38 mouse cellular contexts compared by ENCODE assay signal in genomic region chr5:138804286-138804685, GRCm38 (mm10). TPM values are rescaled to one million over a fixed set of nuclear protein-coding genes. Genes with fewer than 3 reads are reported as not detected.
DNase-seq lines count a peak whose midpoint lies in the region; ATAC-seq and TF ChIP-seq lines count a peak whose summit lies in the region.
"Had no signal": no experiment of that assay in that cellular context is flagged by ENCODE, and none has a peak within 500 bp of the region (broad histone marks: within the 10 kb centered on the region; RNA-seq: fewer than 3 reads in every experiment).

No protein-coding gene starts in this region.

- H3K4me2 ChIP-seq in hindbrain, postnatal 0 days (ENCODE audit: low read depth, low read length) = no peak overlapping the region
- H3K4me2 ChIP-seq: embryonic facial prominence, embryonic 13.5 days; intestine, embryonic 15.5 days; limb, embryonic 12.5 days; liver, embryonic 15.5 days; lung, embryonic 14.5 days; neural tube, embryonic 12.5 days had no signal

- 71% methylated on average over 5 of the region's 5 CpGs for WGBS in hindbrain, postnatal 0 days
- WGBS in hindbrain, embryonic 10.5 days = 93% methylated on average over 5 of the region's 5 CpGs

- H3K4me1 ChIP-seq in hindbrain, postnatal 0 days (ENCODE audit: insufficient read depth, low read length) = no peaks in the 10 kb centered on the region
- H3K4me1 ChIP-seq in hindbrain, embryonic 10.5 days (replicated peaks) = peaks cover 6% of the 10 kb centered on the region; the same call in 1 of the 2 replicates
- H3K4me1 ChIP-seq: intestine, embryonic 15.5 days; liver, embryonic 15.5 days; midbrain, embryonic 10.5 days; neural tube, embryonic 12.5 days had no signal

- H3K36me3 ChIP-seq in hindbrain, postnatal 0 days (ENCODE audit: insufficient read depth, low read length) = peaks cover 28% of the 10 kb centered on the region; the same call in 1 of the 2 replicates
- peaks cover 42% of the 10 kb centered on the region for H3K36me3 ChIP-seq in hindbrain, embryonic 10.5 days
- H3K36me3 ChIP-seq: embryonic facial prominence, embryonic 13.5 days; intestine, embryonic 15.5 days; limb, embryonic 12.5 days had no signal

- H3K9ac ChIP-seq in hindbrain, postnatal 0 days (replicated peaks; ENCODE audit: low read length) = no peak overlapping the region
- H3K9ac ChIP-seq: embryonic facial prominence, embryonic 13.5 days; intestine, embryonic 15.5 days; limb, embryonic 12.5 days; liver, embryonic 15.5 days; lung, embryonic 14.5 days; neural tube, embryonic 12.5 days had no signal

- no peak overlapping the region for H3K27ac ChIP-seq in hindbrain, postnatal 0 days
- H3K27ac ChIP-seq in hindbrain, embryonic 10.5 days = no peak overlapping the region
- H3K27ac ChIP-seq: embryonic facial prominence, embryonic 13.5 days; intestine, embryonic 15.5 days; kidney, postnatal 0 days; limb, embryonic 12.5 days; liver, embryonic 15.5 days; midbrain, embryonic 10.5 days; neural tube, embryonic 12.5 days; stomach, postnatal 0 days had no signal

- no peak for TF ChIP-seq POLR2A in brain, embryonic 14.5 days (IDR thresholded peaks at IDR 0.05; ENCODE audit: borderline replicate concordance, extremely low read depth, insufficient read depth, insufficient read length, poor library complexity, severe bottlenecking)

- TF ChIP-seq CTCF in hindbrain, postnatal 0 days (IDR thresholded peaks at IDR 0.05; ENCODE audit: low read depth) = no peak
- no peak for TF ChIP-seq CTCF in brain, embryonic 14.5 days (IDR thresholded peaks at IDR 0.05; ENCODE audit: borderline replicate concordance, extremely low read depth, insufficient read depth, insufficient read length)

- no peaks in the 10 kb centered on the region for H3K27me3 ChIP-seq in hindbrain, postnatal 0 days (ENCODE audit: insufficient read depth, low read length)
- H3K27me3 ChIP-seq in hindbrain, embryonic 10.5 days (ENCODE audit: insufficient read depth, poor library complexity, severe bottlenecking) = no peaks in the 10 kb centered on the region
- H3K27me3 ChIP-seq: embryonic facial prominence, embryonic 13.5 days; intestine, embryonic 15.5 days; limb, embryonic 12.5 days; liver, embryonic 15.5 days; neural tube, embryonic 12.5 days had no signal

- H3K4me3 ChIP-seq in hindbrain, postnatal 0 days (ENCODE audit: low read length) = no peak overlapping the region
- H3K4me3 ChIP-seq in hindbrain, embryonic 10.5 days = no peak overlapping the region
- H3K4me3 ChIP-seq: embryonic facial prominence, embryonic 13.5 days; erythroblast, embryonic 14.5 days; intestine, embryonic 15.5 days; limb, embryonic 12.5 days; liver, embryonic 15.5 days; midbrain, embryonic 10.5 days; myocyte; neural tube, embryonic 12.5 days had no signal

- peak; percentile 14 for DNase-seq in cerebellum, adult 9-11 months
- DNase-seq in cerebellum, adult 11 months = no peak
- peak; percentile 48 for DNase-seq in hindbrain, postnatal 0 days (ENCODE audit: low spot score)
- DNase-seq in hindbrain, embryonic 10.5 days (ENCODE audit: low spot score) = no peak
- peak; percentile 72 for DNase-seq in brain, embryonic 14.5 days (ENCODE audit: low read depth)
- DNase-seq in cerebellum, postnatal 14 days = peak; percentile 66 to 79
- DNase-seq in thymus, postnatal 4 days = no peak
- DNase-seq: adrenal gland, postnatal 25 days; gastrocnemius, postnatal 14 days; heart, postnatal 14 days; kidney, adult 8-10 months; kidney, postnatal 4 days; layer of hippocampus, adult 9-11 months; lung, embryonic 14.5 days; right cerebral cortex, postnatal 4 days; thymus, adult 18-20 months; thymus, postnatal 25 days had no signal

- no peaks in the 10 kb centered on the region for H3K9me3 ChIP-seq in hindbrain, postnatal 0 days (ENCODE audit: low read length)
- H3K9me3 ChIP-seq in hindbrain, embryonic 10.5 days = no peaks in the 10 kb centered on the region
- H3K9me3 ChIP-seq: embryonic facial prominence, embryonic 13.5 days; intestine, embryonic 15.5 days; limb, embryonic 12.5 days; liver, embryonic 15.5 days; midbrain, embryonic 10.5 days; neural tube, embryonic 12.5 days had no signal

- no peak for ATAC-seq in hindbrain, postnatal 0 days
- ATAC-seq: CD4-positive, CD25-positive, alpha-beta regulatory T cell, adult 4 months; hindbrain, embryonic 16.5 days; intestine, embryonic 15.5 days; midbrain, embryonic 16.5 days had no signal

RNA-seq across cellular contexts. Expression of gene Gm5294, which starts 15.6 kb away (rescaled TPM):
- 1.0 TPM in 1 of 2 replicates, not detected in the other for total RNA-seq in hindbrain, postnatal 0 days (2014; rRNA removed)
- polyA plus RNA-seq in hindbrain, postnatal 0 days (2015; fragmentation: Nextera tagmentation; extraction: Ambion mirVana) = 0.48 and 0.59 TPM in 2 replicates
- not detected in 2 replicates for polyA plus RNA-seq in hindbrain, embryonic 10.5 days (2016; fragmentation: Nextera tagmentation; extraction: Ambion mirVana)
- 0.24 and 0.82 TPM in 2 replicates for polyA plus RNA-seq in brain, embryonic 14.5 days (2012; rRNA removed)
- total RNA-seq: adrenal gland, adult 18-20 months; adrenal gland, postnatal 25 days; common myeloid progenitor, adult 5-6 weeks; gastrocnemius, postnatal 14 days; heart, postnatal 14 days; left cerebral cortex, postnatal 10 days; liver, adult 2 months; megakaryocyte progenitor cell, adult 5-6 weeks had no signal
- polyA plus RNA-seq: CD4-positive, CD25-positive, alpha-beta regulatory T cell, adult 4 months; embryonic facial prominence, embryonic 13.5 days; erythroblast, embryonic 14.5 days; heart, embryonic 14.5 days; hindbrain, embryonic 11.5 days; intestine, embryonic 15.5 days; kidney, postnatal 0 days; limb, embryonic 12.5 days; liver, adult 2 months; liver, embryonic 15.5 days; lung, embryonic 14.5 days; midbrain, embryonic 10.5 days; midbrain, embryonic 16.5 days; myocyte; neural tube, embryonic 12.5 days; spleen, adult 2 months; stomach, postnatal 0 days had no signal

RNA-seq across cellular contexts. Expression of gene Fam20c, which starts 50.0 kb away (rescaled TPM):
- total RNA-seq in hindbrain, postnatal 0 days (2014; rRNA removed) = 96.4 and 99.4 TPM in 2 replicates
- 52.5 and 53.9 TPM in 2 replicates for polyA plus RNA-seq in hindbrain, postnatal 0 days (2015; fragmentation: Nextera tagmentation; extraction: Ambion mirVana)
- 10.9 and 24.0 TPM in 2 replicates for polyA plus RNA-seq in hindbrain, embryonic 10.5 days (2016; fragmentation: Nextera tagmentation; extraction: Ambion mirVana)
- 62.6 and 81.2 TPM in 2 replicates for polyA plus RNA-seq in brain, embryonic 14.5 days (2012; rRNA removed)
- polyA plus RNA-seq: CD4-positive, CD25-positive, alpha-beta regulatory T cell, adult 4 months had no signal

Comparison
In these comparisons a context has a peak if more than half of its experiments do, and no peak if none do; other contexts are left out.
1. DNase-seq: peak in cerebellum, adult 9-11 months (single experiment), hindbrain, postnatal 0 days (single experiment), brain, embryonic 14.5 days (single experiment) and cerebellum, postnatal 14 days (2 of 2); none in cerebellum, adult 11 months (single experiment), hindbrain, embryonic 10.5 days (single experiment) and thymus, postnatal 4 days (single experiment).